ENCODE assay signal across 8 mouse cellular contexts in genomic region chr9:13246815-13247638, GRCm38 (mm10). TPM values are rescaled to one million over a fixed set of nuclear protein-coding genes. Genes with fewer than 3 reads are reported as not detected.
DNase-seq lines count a peak whose midpoint lies in the region; ATAC-seq and TF ChIP-seq lines count a peak whose summit lies in the region.

TSS of gene Ccdc82 (plus strand) at chr9:13246955.

- peak within 1 kb of the TSS; percentile 61 for H3K9ac ChIP-seq in hindbrain, postnatal 0 days (replicated peaks; ENCODE audit: low read length)

- peak within 1 kb of the TSS; percentile 82 for H3K4me3 ChIP-seq in gastrocnemius, adult 2 months
- H3K4me3 ChIP-seq in hindbrain, postnatal 0 days (ENCODE audit: low read length) = peak within 1 kb of the TSS; percentile 57
- peak within 1 kb of the TSS; percentile 99 for H3K4me3 ChIP-seq in megakaryocyte, embryonic 14.5 days (replicated peaks)

- WGBS in hindbrain, postnatal 0 days = 2% methylated on average over 22 of the region's 39 CpGs

- H3K27me3 ChIP-seq in hindbrain, postnatal 0 days (ENCODE audit: insufficient read depth, low read length) = no peaks in the 10 kb centered on the region
- H3K27me3 ChIP-seq in megakaryocyte, embryonic 14.5 days (replicated peaks) = no peaks in the 10 kb centered on the region

- peak; percentile 70 for DNase-seq in WW6 (ENCODE audit: low read depth, low spot score)
- peak; percentile 83 to 91 for DNase-seq in cerebellum, postnatal 4 days (ENCODE audit: low spot score in 2 of 2)
- peak; percentile 97 for DNase-seq in gastrocnemius, adult 2 months
- DNase-seq in hindbrain, postnatal 0 days (ENCODE audit: low spot score) = peak; percentile 90
- peak; percentile 63 to 72 for DNase-seq in left cerebral cortex, adult 8-10 months (ENCODE audit: low spot score in 2 of 2)
- peak; percentile 89 to 93 for DNase-seq in right cerebral cortex, postnatal 10 days (ENCODE audit: low spot score in 2 of 2)
- DNase-seq in urinary bladder, postnatal 25 days (ENCODE audit: low spot score) = peak; percentile 82

- no peak for TF ChIP-seq CTCF in gastrocnemius, adult 2 months (IDR thresholded peaks at IDR 0.05)
- no peak for TF ChIP-seq CTCF in hindbrain, postnatal 0 days (IDR thresholded peaks at IDR 0.05; ENCODE audit: low read depth)

- no peaks in the 10 kb centered on the region for H3K9me3 ChIP-seq in hindbrain, postnatal 0 days (ENCODE audit: low read length)
- no peaks in the 10 kb centered on the region for H3K9me3 ChIP-seq in megakaryocyte, embryonic 14.5 days

- intact Hi-C loops in gastrocnemius, adult 2 months (cut with DNase I) = loop anchor here (5.0 to 10.0 kb wide), 2 partner anchors 50 to 578 kb away; partner anchors contain the start of genes Cep57, Fam76b and Maml2

- peaks cover 10% of the 10 kb centered on the region; the same call in 1 of the 2 replicates for H3K4me1 ChIP-seq in hindbrain, postnatal 0 days (ENCODE audit: insufficient read depth, low read length)
- H3K4me1 ChIP-seq in megakaryocyte, embryonic 14.5 days = peaks cover 38% of the 10 kb centered on the region

- H3K27ac ChIP-seq in gastrocnemius, adult 2 months = peak within 1 kb of the TSS; percentile 83
- H3K27ac ChIP-seq in hindbrain, postnatal 0 days = peak within 1 kb of the TSS; percentile 80

- H3K36me3 ChIP-seq in hindbrain, postnatal 0 days (ENCODE audit: insufficient read depth, low read length) = no peaks in the 10 kb centered on the region
- peaks cover 8% of the 10 kb centered on the region for H3K36me3 ChIP-seq in megakaryocyte, embryonic 14.5 days (replicated peaks; ENCODE audit: low read length)

- ATAC-seq in hindbrain, postnatal 0 days = peak; percentile 99

- peak within 1 kb of the TSS; percentile 76 for H3K4me2 ChIP-seq in hindbrain, postnatal 0 days (ENCODE audit: low read depth, low read length)

RNA-seq across cellular contexts. Expression of gene Ccdc82, which starts in this region (rescaled TPM):
- total RNA-seq in gastrocnemius, adult 2 months (2021) = 1 to 10 TPM; 4.4 to 5.9 TPM
- 16.1 and 18.7 TPM in 2 replicates for total RNA-seq in hindbrain, postnatal 0 days (2014; rRNA removed)
- polyA plus RNA-seq in hindbrain, postnatal 0 days (2015; fragmentation: Nextera tagmentation; extraction: Ambion mirVana) = 11.0 and 11.1 TPM in 2 replicates
- 10 to 100 TPM; 18.7 to 22.0 (median 19.7) TPM for total RNA-seq in left cerebral cortex, adult 8-10 months (2022)
- 0.70 and 0.71 TPM in 2 replicates for polyA plus RNA-seq in megakaryocyte, embryonic 14.5 days (2012; ENCODE audit: insufficient read depth, low replicate concordance)

Comparison
In these comparisons a context has a peak if more than half of its experiments do, and no peak if none do; other contexts are left out.
1. Peak in every context shown above with its lines: DNase-seq, ATAC-seq, H3K4me3 ChIP-seq and H3K27ac ChIP-seq.